Mouse (Mus musculus): ENCODE data around the gene R3hdm4.
A peak's percentile ranks its signal among the peaks of the same experiment; 100 is the strongest.

DNA sequence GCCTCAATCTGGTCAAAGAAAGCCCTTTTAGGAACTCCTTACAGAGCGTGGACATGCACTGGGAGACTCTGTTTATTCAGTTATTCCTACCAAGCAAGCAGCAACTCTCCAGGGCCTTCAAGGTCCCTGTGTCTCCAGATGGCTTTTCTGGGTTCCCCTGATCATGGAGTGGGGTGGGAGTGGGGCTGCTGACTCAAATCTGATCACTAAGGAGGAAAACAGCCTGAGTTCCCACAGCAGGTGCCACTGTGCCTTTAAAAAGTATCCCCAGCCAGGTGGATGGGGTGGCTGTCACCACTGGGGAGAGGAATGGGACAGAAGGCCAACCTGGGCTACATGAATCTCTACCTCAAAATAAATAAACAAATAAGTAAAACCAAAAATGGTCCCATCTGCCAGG is 22.0 kb upstream of the R3hdm4 start:
- TF ChIP-seq MAX (IDR thresholded peaks at IDR 0.05; ENCODE audit: low read length) (no peak), GABPA (IDR thresholded peaks at IDR 0.05; ENCODE audit: insufficient replicate concordance, low read depth, low read length) (no peak), CTCF (conservative IDR thresholded peaks at IDR 0.05 in 1 of 2, IDR thresholded peaks at IDR 0.05 in 1 of 2; ENCODE audit: low read depth in 2 of 2, low read length in 2 of 2) (no peak), EP300 (IDR thresholded peaks at IDR 0.05; ENCODE audit: low read length) (peak; percentile 60; the same call in 1 of the 2 replicates), CHD1 (IDR thresholded peaks at IDR 0.05; ENCODE audit: low read depth, low read length) (no peak; the same call in 1 of the 2 replicates), POLR2AphosphoS2 (IDR thresholded peaks at IDR 0.05; ENCODE audit: low read depth, low read length) (peak; percentile 46; the same call in 1 of the 2 replicates)

All from CH12.LX (cell line).